Mouse (Mus musculus) frontal cortex, postnatal 14 days (tissue): ENCODE data around the gene Ripply1.
"Not testable (repeated sequence)": the region's sequence is repeated elsewhere in the genome, so short reads cannot be mapped to it uniquely, and the experiment has no call there.

ENCODE experiments used
- DNase-seq, 2 experiments: peaks; one replicate each; pipeline ENCODE4 v3.0.0; 2022; ENCODE audit warnings: low spot score in 2 of 2

The Ripply1 gene

GRCm38 (mm10) chrX:139780988-139781387, 1.2 kb downstream of the Ripply1 start:
- DNase-seq: no peak

- no peak for DNase-seq
These were observed 2.8 kb downstream of the Ripply1 start for GRCm38 (mm10) chrX:139779401-139779800.

GRCm38 (mm10) chrX:139778886-139779285, 3.3 kb downstream of the Ripply1 start:
- no peak for DNase-seq

- no peak for DNase-seq
These were observed 4.8 kb downstream of the Ripply1 start for GRCm38 (mm10) chrX:139777357-139777756.

GRCm38 (mm10) chrX:139775084-139775612, 7.0 kb downstream of the Ripply1 start:
- DNase-seq: no peak

GRCm38 (mm10) chrX:139774309-139775083, 7.7 kb downstream of the Ripply1 start:
- peak in 1 of 2 experiments; percentile 12 for DNase-seq

GRCm38 (mm10) chrX:139769975-139770637, 12.0 kb downstream of the Ripply1 start:
- no peak for DNase-seq

GRCm38 (mm10) chrX:139762546-139762945, 19.6 kb downstream of the Ripply1 start:
- peak in 1 of 2 experiments; percentile 23 for DNase-seq

GRCm38 (mm10) chrX:139758634-139759033, 23.5 kb downstream of the Ripply1 start:
- DNase-seq: not testable (repeated sequence)

- no peak for DNase-seq
These were observed 30.3 kb downstream of the Ripply1 start for GRCm38 (mm10) chrX:139751855-139752254.

GRCm38 (mm10) chrX:139737066-139737465, 45.1 kb downstream of the Ripply1 start:
- no peak for DNase-seq

GRCm38 (mm10) chrX:139730541-139730940, 51.6 kb downstream of the Ripply1 start:
- DNase-seq: no peak
